Mouse (Mus musculus) bone marrow macrophage, adult 2 months (primary cell): ENCODE results near the gene Abcg1.

Experiments
- CTCF ChIP-seq: IDR thresholded peaks from 2 replicates; pipeline ENCODE4 v1.5.1; 2012; ENCODE audit warnings: low read depth, mild to moderate bottlenecking, low read length, moderate library complexity
- POLR2A ChIP-seq: IDR thresholded peaks from 2 replicates; pipeline ENCODE4 v1.6.1; 2012; ENCODE audit warnings: mild to moderate bottlenecking, low read depth, low read length, borderline replicate concordance

GRCm38 (mm10) chr17:31125548-31126266 is 68.2 kb downstream of the Abcg1 start:
- TF ChIP-seq CTCF (no peak), POLR2A (no peak)
